Mouse (Mus musculus): ENCODE data around the gene Ice1.

DNA sequence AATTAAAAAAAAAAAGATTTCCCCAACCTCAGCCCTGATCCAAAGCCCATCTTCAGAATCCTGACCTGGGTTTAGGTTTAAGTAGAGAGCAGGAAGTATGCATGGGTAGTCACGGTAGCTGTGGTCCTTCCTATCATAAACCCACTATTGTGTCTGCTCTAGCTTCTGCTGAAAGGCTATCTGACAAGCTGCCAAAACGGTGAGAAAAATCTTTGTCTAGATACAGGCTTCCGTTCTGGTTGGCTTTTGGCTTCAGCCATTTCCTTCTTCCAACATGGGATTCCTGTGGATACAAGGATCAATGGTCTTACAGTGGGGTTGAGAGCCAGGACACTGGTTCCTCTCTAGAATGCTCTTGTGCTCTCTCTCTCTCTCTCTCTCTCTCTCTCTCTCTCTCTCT, 2.2 kb upstream of the Ice1 start:
- TF ChIP-seq CTCF (conservative IDR thresholded peaks at IDR 0.05; ENCODE audit: insufficient read depth, insufficient read length, low read depth, low read length): no peak
- no peak for TF ChIP-seq POLR2A (IDR thresholded peaks at IDR 0.05; ENCODE audit: low read depth, low read length)
